Mouse (Mus musculus) layer of hippocampus, adult 9-10 months (tissue): ENCODE data around the gene Mettl16.
A peak's percentile ranks its signal among the peaks of the same experiment; 100 is the strongest.

ENCODE experiments used
- DNase-seq: peaks from one replicate; pipeline ENCODE4 v3.0.0; 2022; ENCODE audit warnings: low spot score

The Mettl16 gene

GRCm38 (mm10) chr11:74770595-74771207 is at the start of gene Mettl16:
TSS of gene Mettl16 (plus strand) at chr11:74770830.
- DNase-seq, result peak; percentile 96

- no peak for DNase-seq
Measured at GRCm38 (mm10) chr11:74721141-74721540, 49.5 kb upstream of the Mettl16 start.

GRCm38 (mm10) chr11:74721971-74722370 is 48.7 kb upstream of the Mettl16 start:
- DNase-seq, result no peak

- peak; percentile 51 for DNase-seq
Measured at GRCm38 (mm10) chr11:74723357-74724234, 47.0 kb upstream of the Mettl16 start.

GRCm38 (mm10) chr11:74724235-74724791 is 46.3 kb upstream of the Mettl16 start, which contains the start of gene Pafah1b1:
TSS of gene Pafah1b1 (minus strand) at chr11:74724670.
- peak; percentile 71 for DNase-seq

GRCm38 (mm10) chr11:74725181-74725580 is 45.4 kb upstream of the Mettl16 start:
- no peak for DNase-seq

- DNase-seq, result no peak
Measured at GRCm38 (mm10) chr11:74734917-74735316, 35.7 kb upstream of the Mettl16 start.

GRCm38 (mm10) chr11:74737861-74738260 is 32.8 kb upstream of the Mettl16 start:
- DNase-seq, result no peak

- DNase-seq, result no peak
Measured at GRCm38 (mm10) chr11:74748022-74748421, 22.6 kb upstream of the Mettl16 start.

- DNase-seq, result no peak
Measured at GRCm38 (mm10) chr11:74749241-74749640, 21.4 kb upstream of the Mettl16 start.

- no peak for DNase-seq
Measured at GRCm38 (mm10) chr11:74750662-74751351, 19.8 kb upstream of the Mettl16 start.

GRCm38 (mm10) chr11:74751352-74752066 is 19.1 kb upstream of the Mettl16 start:
- DNase-seq, result no peak

GRCm38 (mm10) chr11:74756631-74757030 is 14.0 kb upstream of the Mettl16 start:
- no peak for DNase-seq

- DNase-seq, result no peak
Measured at GRCm38 (mm10) chr11:74761011-74761705, 9.5 kb upstream of the Mettl16 start.

GRCm38 (mm10) chr11:74763960-74764625 is 6.5 kb upstream of the Mettl16 start:
- DNase-seq, result no peak

- no peak for DNase-seq
Measured at GRCm38 (mm10) chr11:74767469-74767868, 3.2 kb upstream of the Mettl16 start.

GRCm38 (mm10) chr11:74768045-74768444 is 2.6 kb upstream of the Mettl16 start:
- no peak for DNase-seq

GRCm38 (mm10) chr11:74770037-74770436 is 593 bp upstream of the Mettl16 start:
- no peak for DNase-seq

- DNase-seq, result no peak
Measured at GRCm38 (mm10) chr11:74771234-74771633, 604 bp downstream of the Mettl16 start.

GRCm38 (mm10) chr11:74771650-74772049 is 1.0 kb downstream of the Mettl16 start:
- DNase-seq, result no peak
